Mouse (Mus musculus) thymus, adult 2 months (tissue): ENCODE results near the gene Mtrex.

Source experiments
- CTCF ChIP-seq: fragments of 200-500 bp; IDR thresholded peaks from 2 replicates; pipeline ENCODE4 v1.5.1; 2012; ENCODE audit warnings: mild to moderate bottlenecking, control low read depth, low read length, moderate library complexity, borderline replicate concordance; ENCODE audit not compliant: control insufficient read depth, poor library complexity, insufficient read depth; ENCODE audit errors: extremely low read depth
- POLR2A ChIP-seq: fragments of 200-500 bp; IDR thresholded peaks from 2 replicates; pipeline ENCODE4 v1.6.1; 2012; ENCODE audit warnings: mild to moderate bottlenecking, low read length, control low read depth, moderate library complexity; ENCODE audit not compliant: control insufficient read depth, poor library complexity, insufficient read depth; ENCODE audit errors: extremely low read depth

GRCm38 (mm10) chr13:112822413-112822812, 104.8 kb downstream of the Mtrex start:
- no peak for TF ChIP-seq POLR2A
- TF ChIP-seq CTCF, result no peak
